Mouse (Mus musculus): ENCODE measurements around the gene Olfr691. TPM values are rescaled to one million over a fixed set of nuclear protein-coding genes. Genes with fewer than 3 reads are reported as not detected.

Gene Olfr691
- polyA plus RNA-seq (2012; rRNA removed; ENCODE audit: low replicate concordance): not detected in 2 replicates

GRCm38 (mm10) chr7:105342170-105342569, at the start of gene Olfr691:
Olfr691 (minus strand) TSS chr7:105342270.

GRCm38 (mm10) chr7:105374866-105375265, 32.8 kb upstream of the Olfr691 start, which contains the start of gene Gm5901:
Gm5901 (plus strand) TSS chr7:105375038.

GRCm38 (mm10) chr7:105367930-105368329, 25.9 kb upstream of the Olfr691 start, which contains the start of gene Olfr692:
Olfr692 (plus strand) TSS chr7:105368230.

GRCm38 (mm10) chr7:105334004-105334403, 8.1 kb downstream of the Olfr691 start, which contains the start of gene Olfr690:
Olfr690 (minus strand) TSS chr7:105334104.

GRCm38 (mm10) chr7:105310865-105311264, 31.2 kb downstream of the Olfr691 start, which contains the start of gene Olfr689:
Olfr689 (plus strand) TSS chr7:105311165.

GRCm38 (mm10) chr7:105287795-105288194, 54.3 kb downstream of the Olfr691 start, which contains the start of gene Olfr688:
Olfr688 (plus strand) TSS chr7:105288095.

Other genes with a start within 250 kb of the Olfr691 start
- not detected in 2 replicates for gene Olfr680-ps1, start 249.5 kb downstream of the Olfr691 start, polyA plus RNA-seq (2012; rRNA removed; ENCODE audit: low replicate concordance)
- gene Olfr681, start 225.4 kb downstream of the Olfr691 start, polyA plus RNA-seq (2012; rRNA removed; ENCODE audit: low replicate concordance): not detected in 2 replicates
- gene Olfr683, start 195.3 kb downstream of the Olfr691 start, polyA plus RNA-seq (2012; rRNA removed; ENCODE audit: low replicate concordance): not detected in 2 replicates
- not detected in 2 replicates for gene Olfr684, start 178.6 kb downstream of the Olfr691 start, polyA plus RNA-seq (2012; rRNA removed; ENCODE audit: low replicate concordance)
- not detected in 2 replicates for gene Olfr685, start 156.3 kb downstream of the Olfr691 start, polyA plus RNA-seq (2012; rRNA removed; ENCODE audit: low replicate concordance)
- gene Olfr686, start 134.8 kb downstream of the Olfr691 start, polyA plus RNA-seq (2012; rRNA removed; ENCODE audit: low replicate concordance): not detected in 2 replicates
- gene Olfr688, start 54.2 kb downstream of the Olfr691 start, polyA plus RNA-seq (2012; rRNA removed; ENCODE audit: low replicate concordance): not detected in 2 replicates
- gene Olfr689, start 31.1 kb downstream of the Olfr691 start, polyA plus RNA-seq (2012; rRNA removed; ENCODE audit: low replicate concordance): not detected in 2 replicates
- not detected in 2 replicates for gene Olfr690, start 8.2 kb downstream of the Olfr691 start, polyA plus RNA-seq (2012; rRNA removed; ENCODE audit: low replicate concordance)
- not detected in 2 replicates for gene Olfr692, start 26.0 kb upstream of the Olfr691 start, polyA plus RNA-seq (2012; rRNA removed; ENCODE audit: low replicate concordance)
- gene Gm5901, start 32.8 kb upstream of the Olfr691 start, polyA plus RNA-seq (2012; rRNA removed; ENCODE audit: low replicate concordance): not detected in 2 replicates
- 67.5 and 94.3 TPM in 2 replicates for gene Fam160a2, start 57.8 kb upstream of the Olfr691 start, polyA plus RNA-seq (2012; rRNA removed; ENCODE audit: low replicate concordance)
- gene Cnga4, start 62.3 kb upstream of the Olfr691 start, polyA plus RNA-seq (2012; rRNA removed; ENCODE audit: low replicate concordance): 0.05 and 0.34 TPM in 2 replicates
- 0.09 and 0.18 TPM in 2 replicates for gene Cckbr, start 83.5 kb upstream of the Olfr691 start, polyA plus RNA-seq (2012; rRNA removed; ENCODE audit: low replicate concordance)
- 22.7 and 38.6 TPM in 2 replicates for gene Cavin3, start 140.0 kb upstream of the Olfr691 start, polyA plus RNA-seq (2012; rRNA removed; ENCODE audit: low replicate concordance)
- 11.4 and 16.6 TPM in 2 replicates for gene Smpd1, start 212.1 kb upstream of the Olfr691 start, polyA plus RNA-seq (2012; rRNA removed; ENCODE audit: low replicate concordance)
- gene Apbb1, start 239.4 kb upstream of the Olfr691 start, polyA plus RNA-seq (2012; rRNA removed; ENCODE audit: low replicate concordance): 17.9 and 21.9 TPM in 2 replicates